ENCODE assay signal across 8 mouse cellular contexts in the genomic region with DNA sequence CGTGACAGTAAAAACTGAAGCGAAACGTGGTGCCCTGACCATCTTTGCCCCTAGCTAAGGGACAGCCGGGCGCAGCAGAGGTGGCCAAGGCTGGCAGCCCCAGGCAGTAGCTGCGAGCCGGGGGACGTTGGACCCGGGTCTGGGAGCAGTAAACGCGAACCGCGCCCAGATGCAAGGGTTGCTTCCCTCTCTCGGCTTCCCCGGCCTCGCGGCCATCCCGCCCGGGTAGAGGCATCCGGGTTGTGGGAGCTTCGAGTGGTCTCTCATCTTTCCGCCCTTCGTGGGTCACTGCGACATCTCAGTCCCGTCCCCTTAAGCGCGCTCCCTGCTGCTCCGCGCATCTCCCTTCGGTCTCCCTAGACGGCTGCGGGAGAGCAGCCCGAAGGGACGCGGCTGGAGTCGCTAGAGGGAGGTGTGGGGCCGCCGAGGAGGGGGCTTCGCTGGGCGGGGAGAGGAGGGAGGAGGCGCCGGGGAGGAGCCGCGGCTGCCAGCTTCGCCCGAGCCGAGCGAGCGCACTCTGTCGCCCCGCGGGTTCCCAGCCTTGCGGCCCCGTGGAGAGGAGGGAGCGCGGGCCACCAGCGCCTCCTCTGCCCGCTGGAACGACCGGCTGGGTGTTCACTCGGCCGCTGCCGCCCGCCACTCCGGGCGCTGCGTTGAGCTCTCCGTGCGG. TPM values are rescaled to one million over a fixed set of nuclear protein-coding genes. Genes with fewer than 3 reads are reported as not detected.
DNase-seq lines count a peak whose midpoint lies in the region; ATAC-seq lines count a peak whose summit lies in the region.

No protein-coding gene starts in this region.

- no peaks in the 10 kb centered on the region for H3K9me3 ChIP-seq in limb, embryonic 10.5 days (replicated peaks)
- no peaks in the 10 kb centered on the region for H3K9me3 ChIP-seq in midbrain, embryonic 11.5 days (ENCODE audit: control insufficient read depth, low read length)

- H3K9ac ChIP-seq in midbrain, embryonic 11.5 days (ENCODE audit: low read length) = peak overlapping the region; percentile 81

- peak overlapping the region; percentile 95 for H3K27ac ChIP-seq in limb, embryonic 10.5 days
- H3K27ac ChIP-seq in midbrain, embryonic 11.5 days (ENCODE audit: low read depth, low read length) = peak overlapping the region; percentile 89

- peak overlapping the region; percentile 89 for H3K4me3 ChIP-seq in limb, embryonic 10.5 days
- H3K4me3 ChIP-seq in midbrain, embryonic 11.5 days (ENCODE audit: low read depth, low read length) = peak overlapping the region; percentile 65

- peak; percentile 87 for DNase-seq in adrenal gland, adult 8-10 months
- DNase-seq in embryo, embryonic 11 days = peak; percentile 90
- peak; percentile 81 to 88 for DNase-seq in gastrocnemius, postnatal 4 days (ENCODE audit: low spot score in 2 of 2)
- DNase-seq in kidney, adult 11 months = peak; percentile 76
- peak; percentile 87 for DNase-seq in limb, embryonic 10.5 days (ENCODE audit: low spot score)
- DNase-seq in midbrain, embryonic 11.5 days (ENCODE audit: low spot score, missing footprints) = peak; percentile 99
- DNase-seq in right cerebral cortex, postnatal 4 days = peak; percentile 86
- DNase-seq in yolk sac, embryonic 10.5 days (ENCODE audit: low spot score) = peak; percentile 92

- peaks cover 28% of the 10 kb centered on the region for H3K4me1 ChIP-seq in limb, embryonic 10.5 days
- H3K4me1 ChIP-seq in midbrain, embryonic 11.5 days (ENCODE audit: control insufficient read depth, insufficient read depth, low read length) = peaks cover 5% of the 10 kb centered on the region; the same call in 1 of the 2 replicates

- H3K27me3 ChIP-seq in limb, embryonic 10.5 days (ENCODE audit: low read depth, poor library complexity, severe bottlenecking) = no peaks in the 10 kb centered on the region
- no peaks in the 10 kb centered on the region for H3K27me3 ChIP-seq in midbrain, embryonic 11.5 days (ENCODE audit: control insufficient read depth, insufficient read depth, low read length)

- H3K36me3 ChIP-seq in limb, embryonic 10.5 days = peaks cover 5% of the 10 kb centered on the region
- no peaks in the 10 kb centered on the region for H3K36me3 ChIP-seq in midbrain, embryonic 11.5 days (ENCODE audit: control insufficient read depth, insufficient read depth, low read length)

- peak overlapping the region; percentile 97 for H3K4me2 ChIP-seq in midbrain, embryonic 11.5 days

- under 1% methylated on average over 57 of the region's 69 CpGs for whole genome bisulfite sequencing in limb, embryonic 10.5 days
- WGBS in midbrain, embryonic 11.5 days = under 1% methylated on average over 64 of the region's 69 CpGs

- ATAC-seq in midbrain, embryonic 11.5 days (ENCODE audit: low FRiP score) = peak; percentile 90

RNA-seq across cellular contexts. Expression of gene Camk2d, which starts 0.5 kb away (rescaled TPM):
- total RNA-seq in adrenal gland, adult 8-10 months (2022) = 100 to 1,000 TPM in 2 of 4 experiments, 10 to 100 TPM in 2; 95.9 to 132 (median 106) TPM
- 100 to 1,000 TPM in 1 of 2 experiments, 10 to 100 TPM in 1; 98.9 to 104 TPM for total RNA-seq in gastrocnemius, postnatal 4 days (2021)
- polyA plus RNA-seq in limb, embryonic 10.5 days (2016; fragmentation: Nextera tagmentation; extraction: Ambion mirVana) = 13.4 and 13.5 TPM in 2 replicates
- 13.5 TPM in 2 replicates for polyA plus RNA-seq in midbrain, embryonic 11.5 days (2014; fragmentation: Nextera tagmentation; extraction: Ambion mirVana)

Comparison
In these comparisons a context has a peak if more than half of its experiments do, and no peak if none do; other contexts are left out.
1. Peak in every context shown above with its lines: DNase-seq, ATAC-seq, H3K4me3 ChIP-seq and H3K27ac ChIP-seq.